Mouse (Mus musculus) MEL (cell line): ENCODE measurements at regions not wholly inside any gene's neighbourhood (a gene's known extent, or its start where the extent isn't known, plus 50 kb on each side); places are given as distances from the start of the nearest gene placed in this dataset.

Experiments used
- DNase-seq: peaks from one replicate; pipeline ENCODE4 v3.0.0; 2011; ENCODE audit warnings: low read depth, low spot score
- H3K27ac ChIP-seq: 2 replicates; pipeline ENCODE4 v1.5.1; 2012; ENCODE audit warnings: low read depth, mild to moderate bottlenecking, control low read depth, low read length, moderate library complexity; ENCODE audit not compliant: control insufficient read depth
- H3K27me3 ChIP-seq, 2 experiments: fragments of 150-350 bp in 1 of 2; sonication (generic) in 1 of 2; 2 replicates each; pipeline ENCODE4 v1.6.1; 2012; ENCODE audit warnings: low read length in 2 of 2, mild to moderate bottlenecking in 2 of 2, improper control_type of control experiment in 1 of 2, moderate library complexity in 1 of 2; ENCODE audit not compliant: insufficient read depth in 2 of 2, control insufficient read depth in 1 of 2
- H3K36me3 ChIP-seq, 2 experiments: 2 replicates each; pipeline ENCODE4 v1.6.1; 2012 to 2014; ENCODE audit warnings: low read length in 2 of 2, improper control_type of control experiment in 1 of 2, inconsistent platforms in 1 of 2, mild to moderate bottlenecking in 1 of 2; ENCODE audit not compliant: insufficient read depth in 2 of 2, control insufficient read depth in 1 of 2
- H3K4me1 ChIP-seq, 2 experiments: fragments of 150-350 bp in 1 of 2; sonication (generic) in 1 of 2; 2 replicates each; pipeline ENCODE4 v1.6.1; 2012; ENCODE audit warnings: low read length in 2 of 2, improper control_type of control experiment in 1 of 2, mild to moderate bottlenecking in 1 of 2; ENCODE audit not compliant: insufficient read depth in 2 of 2, control insufficient read depth in 1 of 2
- H3K4me3 ChIP-seq, 2 experiments: fragments of 150-350 bp in 1 of 2; sonication (generic) in 1 of 2; 2 replicates each; pipeline ENCODE4 v1.5.1; 2012; ENCODE audit warnings: low read depth in 2 of 2, low read length in 2 of 2, mild to moderate bottlenecking in 2 of 2, moderate library complexity in 2 of 2, control low read depth in 1 of 2, improper control_type of control experiment in 1 of 2; ENCODE audit not compliant: control insufficient read depth in 1 of 2, insufficient read depth in 1 of 2
- H3K79me2 ChIP-seq: 2 replicates; pipeline ENCODE4 v1.6.1; 2012; ENCODE audit warnings: mild to moderate bottlenecking, low read length, moderate library complexity; ENCODE audit not compliant: control insufficient read depth, poor library complexity, insufficient read depth
- H3K9ac ChIP-seq: 2 replicates; pipeline ENCODE4 v1.6.1; 2012; ENCODE audit warnings: low read depth, mild to moderate bottlenecking, control low read depth, low read length, moderate library complexity; ENCODE audit not compliant: control insufficient read depth, poor library complexity, severe bottlenecking
- H3K9me3 ChIP-seq: fragments of 150-350 bp; sonication (generic); replicated peaks from 2 replicates; pipeline ENCODE4 v1.6.1; 2012; ENCODE audit warnings: mild to moderate bottlenecking, low read length, improper control_type of control experiment, moderate library complexity; ENCODE audit not compliant: insufficient read depth
- CTCF ChIP-seq, 3 experiments: IDR thresholded peaks in 2 of 3; conservative IDR thresholded peaks in 1 of 3; 2 replicates each; pipeline ENCODE4 v1.5.1; 2011 to 2012; ENCODE audit warnings: low read length in 3 of 3, low read depth in 2 of 3, mild to moderate bottlenecking in 2 of 3, improper control_type of control experiment in 1 of 3, inconsistent platforms in 1 of 3, mixed read lengths in 1 of 3, moderate library complexity in 1 of 3; ENCODE audit not compliant: control insufficient read depth in 1 of 3, insufficient read depth in 1 of 3, poor library complexity in 1 of 3, severe bottlenecking in 1 of 3
- EP300 ChIP-seq, 2 experiments: IDR thresholded peaks; 2 replicates each; pipeline ENCODE4 v1.6.1; 2011; ENCODE audit warnings: improper control_type of control experiment in 2 of 2, low read length in 2 of 2, low read depth in 1 of 2, mild to moderate bottlenecking in 1 of 2
- ETS1 ChIP-seq: IDR thresholded peaks from 2 replicates; pipeline ENCODE4 v1.6.1; 2012; ENCODE audit warnings: low read depth, mild to moderate bottlenecking, inconsistent platforms, low read length, improper control_type of control experiment, moderate library complexity
- GABPA ChIP-seq: IDR thresholded peaks from 2 replicates; pipeline ENCODE4 v1.6.1; 2012; ENCODE audit warnings: low read depth, mild to moderate bottlenecking, inconsistent platforms, low read length, improper control_type of control experiment, moderate library complexity
- MAFK ChIP-seq: IDR thresholded peaks from 2 replicates; pipeline ENCODE4 v1.6.1; 2011; ENCODE audit warnings: low read depth, mild to moderate bottlenecking, low read length, improper control_type of control experiment, borderline replicate concordance
- MAX ChIP-seq: IDR thresholded peaks from 2 replicates; pipeline ENCODE4 v1.6.1; 2011; ENCODE audit warnings: low read length, improper control_type of control experiment
- MAZ ChIP-seq: IDR thresholded peaks from 2 replicates; pipeline ENCODE4 v1.6.1; 2012; ENCODE audit warnings: low read depth, mild to moderate bottlenecking, inconsistent platforms, low read length, improper control_type of control experiment
- MXI1 ChIP-seq: IDR thresholded peaks from 2 replicates; pipeline ENCODE4 v1.6.1; 2011; ENCODE audit warnings: mild to moderate bottlenecking, low read depth, low read length, improper control_type of control experiment
- MYC ChIP-seq: IDR thresholded peaks from 2 replicates; pipeline ENCODE4 v1.6.1; 2011; ENCODE audit warnings: low read depth, mild to moderate bottlenecking, low read length, improper control_type of control experiment, moderate library complexity
- NELFE ChIP-seq: IDR thresholded peaks from 2 replicates; pipeline ENCODE4 v1.6.1; 2011; ENCODE audit warnings: low read depth, low read length, improper control_type of control experiment
- NRF1 ChIP-seq: IDR thresholded peaks from 2 replicates; pipeline ENCODE4 v1.6.1; 2014; ENCODE audit warnings: low read depth, mild to moderate bottlenecking, inconsistent platforms, low read length, improper control_type of control experiment, moderate library complexity; ENCODE audit not compliant: poor library complexity, insufficient read depth, severe bottlenecking
- POLR2AphosphoS2 ChIP-seq: IDR thresholded peaks from 2 replicates; pipeline ENCODE4 v1.6.1; 2011; ENCODE audit warnings: low read length, improper control_type of control experiment
- POLR2AphosphoS5 ChIP-seq: IDR thresholded peaks from 2 replicates; pipeline ENCODE4 v1.6.1; 2012; ENCODE audit warnings: low read depth, borderline replicate concordance, mild to moderate bottlenecking, inconsistent platforms, low read length, moderate library complexity, mixed read lengths
- RAD21 ChIP-seq: IDR thresholded peaks from 2 replicates; pipeline ENCODE4 v1.6.1; 2011; ENCODE audit warnings: mild to moderate bottlenecking, low read depth, low read length, improper control_type of control experiment
- RCOR1 ChIP-seq: IDR thresholded peaks from 2 replicates; pipeline ENCODE4 v1.6.1; 2012; ENCODE audit warnings: low read depth, mild to moderate bottlenecking, inconsistent platforms, low read length, improper control_type of control experiment
- SMC3 ChIP-seq: IDR thresholded peaks from 2 replicates; pipeline ENCODE4 v1.6.1; 2011; ENCODE audit warnings: low read depth, low read length, improper control_type of control experiment
- TBP ChIP-seq: IDR thresholded peaks from 2 replicates; pipeline ENCODE4 v1.8.0; 2011; ENCODE audit warnings: low read depth, low read length, improper control_type of control experiment
- TCF12 ChIP-seq: IDR thresholded peaks from 2 replicates; pipeline ENCODE4 v1.6.1; 2014; ENCODE audit warnings: low read depth, mild to moderate bottlenecking, inconsistent platforms, low read length, improper control_type of control experiment, moderate library complexity
- USF2 ChIP-seq, 2 experiments: IDR thresholded peaks; 2 replicates each; pipeline ENCODE4 v1.6.1; 2011 to 2012; ENCODE audit warnings: improper control_type of control experiment in 2 of 2, low read length in 2 of 2, borderline replicate concordance in 1 of 2, inconsistent platforms in 1 of 2, low read depth in 1 of 2, mild to moderate bottlenecking in 1 of 2; ENCODE audit not compliant: insufficient read depth in 1 of 2
- ZMIZ1 ChIP-seq: IDR thresholded peaks from 2 replicates; pipeline ENCODE4 v1.6.1; 2012; ENCODE audit warnings: low read depth, mild to moderate bottlenecking, inconsistent platforms, low read length, improper control_type of control experiment, moderate library complexity
- ZNF384 ChIP-seq: IDR thresholded peaks from 2 replicates; pipeline ENCODE4 v1.6.1; 2012; ENCODE audit warnings: low read depth, mild to moderate bottlenecking, inconsistent platforms, low read length, improper control_type of control experiment

DNA sequence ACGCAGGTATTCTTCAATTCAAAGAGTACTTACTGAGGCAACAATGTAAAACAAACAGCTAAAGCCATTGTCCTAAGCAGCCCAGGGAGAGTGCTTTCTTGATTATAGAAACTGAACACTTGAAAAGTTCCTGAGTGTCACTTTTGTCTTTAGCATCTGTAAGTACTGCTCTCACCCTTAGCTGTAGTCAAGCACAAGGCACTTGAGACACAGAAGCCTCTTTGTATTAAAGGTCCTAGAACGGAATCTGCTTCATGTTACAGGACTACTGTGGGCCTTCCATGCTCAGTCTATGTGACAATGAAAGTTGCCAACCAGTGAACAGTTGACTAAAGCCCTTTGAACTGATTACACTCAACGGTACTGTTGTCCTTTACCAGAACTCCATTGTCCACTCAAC is 450.6 kb downstream of the Cenpc1 start:
- no peaks in the 10 kb centered on the region for H3K79me2 ChIP-seq
- H3K4me3 ChIP-seq = no peak overlapping the region
- H3K36me3 ChIP-seq = no peaks in the 10 kb centered on the region
- no peak overlapping the region for H3K27ac ChIP-seq
- no peaks in the 10 kb centered on the region for H3K27me3 ChIP-seq
- no peak for DNase-seq
- H3K9ac ChIP-seq = no peak overlapping the region
- TF ChIP-seq NRF1 (no peak), ZMIZ1 (no peak), MYC (no peak), NELFE (no peak), TBP (no peak), EP300 (IDR thresholded peaks at IDR 0.05; ENCODE audit: low read depth in 1 of 2, low read length in 2 of 2) (no peak), POLR2AphosphoS2 (no peak), MAZ (no peak), POLR2AphosphoS5 (no peak), RCOR1 (no peak), CTCF (IDR thresholded peaks at IDR 0.05 in 2 of 3, conservative IDR thresholded peaks at IDR 0.05 in 1 of 3; ENCODE audit: control insufficient read depth in 1 of 3, insufficient read depth in 1 of 3, low read depth in 2 of 3, low read length in 3 of 3, poor library complexity in 1 of 3, severe bottlenecking in 1 of 3) (no peak), MAX (no peak), TCF12 (no peak)
- no peaks in the 10 kb centered on the region for H3K4me1 ChIP-seq
- H3K9me3 ChIP-seq = no peaks in the 10 kb centered on the region

DNA sequence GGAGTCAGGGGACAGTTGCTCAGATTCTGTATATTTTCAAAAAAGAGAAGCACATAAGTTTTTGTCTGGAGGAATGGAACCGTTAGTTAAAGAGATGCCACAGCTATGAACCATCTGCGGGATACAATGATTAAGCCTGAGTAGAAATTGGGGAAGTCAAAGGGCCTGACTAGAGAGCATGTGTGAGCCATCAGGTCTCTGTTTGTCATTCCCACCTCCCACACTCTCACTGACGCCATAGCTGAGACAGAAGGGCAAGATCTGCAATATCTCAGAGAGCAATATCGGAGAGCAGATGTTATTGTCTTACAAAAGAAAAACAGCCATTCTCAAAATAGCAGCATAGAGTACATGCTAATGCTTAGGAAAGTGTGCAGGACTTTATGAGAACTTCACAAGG is 452.8 kb downstream of the Cenpc1 start:
- Histone ChIP-seq H3K9me3 (no peaks in the 10 kb centered on the region), H3K4me1 (no peaks in the 10 kb centered on the region), H3K27me3 (no peaks in the 10 kb centered on the region), H3K27ac (no peak overlapping the region), H3K36me3 (no peaks in the 10 kb centered on the region), H3K79me2 (no peaks in the 10 kb centered on the region), H3K9ac (no peak overlapping the region), H3K4me3 (no peak overlapping the region)
- no peak for DNase-seq
- TF ChIP-seq SMC3 (no peak), GABPA (no peak), MAFK (no peak), RCOR1 (no peak), POLR2AphosphoS5 (no peak), ETS1 (no peak), ZNF384 (no peak), NELFE (no peak), RAD21 (no peak), MXI1 (no peak), USF2 (IDR thresholded peaks at IDR 0.05; ENCODE audit: borderline replicate concordance in 1 of 2, insufficient read depth in 1 of 2, low read depth in 1 of 2, low read length in 2 of 2) (no peak), ZMIZ1 (no peak)
